Mouse (Mus musculus): ENCODE measurements around the gene Lbp.
A peak's percentile ranks its signal among the peaks of the same experiment; 100 is the strongest.

Gene Lbp

DNA sequence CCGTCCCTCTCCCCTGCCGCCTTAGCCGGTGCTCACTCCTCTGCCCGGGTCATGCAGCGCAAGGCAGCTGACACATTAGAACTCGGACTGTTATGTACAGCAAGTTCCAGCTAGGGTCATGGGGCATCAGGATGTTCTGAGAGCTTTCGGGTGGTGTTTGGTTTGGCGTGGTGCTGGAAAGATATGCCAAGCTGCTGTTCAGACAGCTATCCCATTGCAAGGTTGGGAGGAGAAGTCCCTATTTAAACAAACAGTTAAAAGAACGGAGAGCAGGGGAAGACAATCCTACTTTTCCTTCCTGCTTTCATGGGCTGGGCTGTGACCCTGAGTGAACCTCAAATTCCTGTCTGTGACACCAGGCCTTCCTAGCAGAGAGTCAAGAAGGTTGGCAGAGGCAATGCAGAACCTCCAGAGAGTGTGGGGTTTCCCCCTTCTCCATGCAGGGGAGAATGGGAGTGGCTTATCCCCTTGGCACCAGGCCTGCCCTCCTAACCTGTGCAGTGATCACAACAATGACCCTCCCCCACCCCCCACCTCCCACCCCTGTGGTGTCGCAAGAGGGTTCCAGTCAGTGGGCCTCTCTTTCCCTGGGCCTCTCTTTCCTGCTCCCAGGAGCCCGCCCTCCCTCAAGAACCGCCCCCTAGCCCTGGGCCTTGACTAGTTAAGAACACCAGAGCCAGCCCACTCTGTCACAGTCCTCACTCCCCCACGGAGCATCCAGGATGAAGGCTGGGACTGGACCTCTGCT lies at the start of gene Lbp:
Lbp (plus strand) TSS at position 546 of the 748 bp plus-strand sequence.
- DNase-seq (ENCODE audit: low spot score) = peak; percentile 18

DNA sequence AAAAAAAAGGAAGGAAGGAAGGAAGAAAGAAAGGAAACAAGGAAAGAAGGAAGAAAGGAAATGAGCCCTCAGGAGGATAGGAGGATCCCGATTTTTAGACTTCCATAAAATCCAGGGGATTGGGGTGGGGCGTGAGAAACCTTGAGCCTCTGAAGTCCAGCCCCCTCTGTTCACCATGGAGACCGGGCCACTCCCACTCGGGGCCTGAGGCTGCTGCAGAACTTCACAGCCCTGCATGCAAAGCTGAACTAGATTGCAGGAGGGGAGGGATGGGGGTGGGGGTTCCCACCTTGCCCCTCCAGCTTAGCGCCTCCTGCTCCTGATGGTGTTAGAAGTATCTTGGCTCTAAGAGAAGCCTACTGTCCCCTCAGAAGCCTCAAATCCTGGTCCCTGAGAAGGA lies 49.4 kb upstream of the Lbp start:
- DNase-seq (ENCODE audit: low spot score) = peak; percentile 20

DNA sequence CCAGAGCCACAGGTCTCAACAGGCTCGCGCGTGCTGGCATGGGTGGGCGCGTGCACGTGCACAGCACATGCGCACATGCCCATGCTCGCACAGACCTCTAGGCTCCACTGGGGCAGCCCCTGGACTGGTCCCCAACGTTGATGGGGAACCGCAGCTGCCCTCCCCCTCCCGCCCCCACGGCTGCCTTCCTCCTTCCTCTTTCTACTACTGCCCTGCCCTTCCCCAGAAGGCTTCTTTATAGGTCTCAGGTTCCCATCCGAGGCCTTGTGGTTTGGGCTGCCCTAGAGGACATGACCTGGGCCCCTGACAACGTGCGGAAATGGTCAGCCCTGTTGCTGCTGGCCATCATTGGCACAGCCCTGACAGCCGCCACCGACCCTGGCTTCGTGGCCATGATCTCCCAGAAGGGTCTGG lies 48.3 kb upstream of the Lbp start, which contains the start of gene Bpi:
Bpi (plus strand) TSS at position 90 of the 414 bp plus-strand sequence.
- DNase-seq (ENCODE audit: low spot score) = no peak

DNA sequence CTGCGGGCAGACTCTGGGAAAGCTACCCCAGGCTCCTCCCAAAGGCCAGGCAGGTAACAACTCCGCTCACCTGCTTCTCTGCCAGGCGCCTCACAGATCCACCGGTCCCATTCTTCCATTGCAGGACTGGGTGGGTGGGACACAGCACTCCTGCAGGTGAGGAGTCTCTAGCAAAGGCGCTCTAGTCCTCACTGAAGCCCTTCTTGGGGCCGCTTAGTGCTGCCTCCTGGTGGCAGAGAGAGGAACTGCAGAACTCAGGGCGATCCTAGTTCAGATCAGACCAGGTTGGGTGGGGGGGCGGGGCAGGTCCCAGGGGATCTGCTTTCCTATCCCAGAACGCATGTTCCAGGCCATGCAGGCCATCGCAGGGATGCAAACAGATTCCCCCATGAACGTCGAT lies 47.5 kb upstream of the Lbp start:
- peak; percentile 59 for DNase-seq (ENCODE audit: low spot score)

DNA sequence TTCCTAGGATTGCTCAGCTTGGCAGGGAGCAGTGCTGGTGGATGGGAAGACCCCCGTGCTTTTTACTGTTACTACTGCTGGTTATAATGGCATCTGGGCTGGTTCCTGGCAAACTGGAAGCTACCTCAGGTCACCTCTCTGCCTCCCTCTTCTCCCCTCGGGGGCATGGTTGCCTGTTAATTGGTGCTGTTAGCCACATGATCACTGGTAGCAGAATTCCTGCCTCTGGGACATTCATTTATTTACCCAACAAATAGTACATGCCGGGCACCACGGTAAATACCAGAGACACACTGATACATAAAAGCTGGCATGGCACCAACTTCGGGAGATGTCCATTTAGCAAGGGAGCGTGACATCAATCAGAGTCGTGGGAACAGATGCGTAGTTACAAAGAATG lies 46.8 kb upstream of the Lbp start:
- DNase-seq (ENCODE audit: low spot score) = no peak

DNA sequence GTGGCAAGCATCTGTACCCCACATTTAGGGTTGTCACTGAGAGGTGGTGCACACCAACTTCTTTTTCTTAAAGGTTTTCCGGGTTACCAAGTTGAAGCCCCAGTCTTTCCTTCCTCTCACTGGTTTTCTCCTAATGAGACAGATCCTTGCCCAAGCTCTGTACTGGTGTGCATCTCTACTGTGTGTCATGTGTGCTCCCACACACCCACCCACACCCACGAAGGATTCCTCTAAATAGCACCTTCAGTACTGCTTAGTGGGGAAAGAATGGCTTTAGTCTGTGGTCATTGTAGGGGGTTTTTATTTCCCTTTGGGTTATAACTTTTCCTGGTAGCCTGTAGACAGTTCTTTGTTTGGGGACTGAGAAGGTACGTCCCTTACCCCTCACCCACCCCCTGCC lies 41.4 kb upstream of the Lbp start:
- no peak for DNase-seq (ENCODE audit: low spot score)

DNA sequence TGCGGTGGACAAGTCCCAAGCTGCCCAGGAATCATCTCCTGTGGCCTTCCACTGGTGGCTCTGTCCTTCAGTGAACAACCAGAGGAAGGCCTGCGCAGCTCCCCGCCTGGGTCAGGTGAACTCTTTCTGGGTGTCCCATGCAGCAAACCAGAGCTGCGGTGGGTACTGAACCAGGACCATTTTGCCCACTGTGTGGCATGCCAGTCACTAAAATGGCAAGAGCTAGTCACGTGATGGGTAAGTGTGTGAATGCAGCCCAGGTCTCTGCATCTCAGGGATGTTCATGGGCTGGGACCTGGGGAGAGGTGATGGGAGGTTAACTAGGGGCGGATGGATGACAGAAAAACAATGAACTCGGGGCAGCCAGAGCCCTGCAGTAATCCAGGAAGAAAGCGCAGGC lies 36.3 kb upstream of the Lbp start:
- no peak for DNase-seq (ENCODE audit: low spot score)

DNA sequence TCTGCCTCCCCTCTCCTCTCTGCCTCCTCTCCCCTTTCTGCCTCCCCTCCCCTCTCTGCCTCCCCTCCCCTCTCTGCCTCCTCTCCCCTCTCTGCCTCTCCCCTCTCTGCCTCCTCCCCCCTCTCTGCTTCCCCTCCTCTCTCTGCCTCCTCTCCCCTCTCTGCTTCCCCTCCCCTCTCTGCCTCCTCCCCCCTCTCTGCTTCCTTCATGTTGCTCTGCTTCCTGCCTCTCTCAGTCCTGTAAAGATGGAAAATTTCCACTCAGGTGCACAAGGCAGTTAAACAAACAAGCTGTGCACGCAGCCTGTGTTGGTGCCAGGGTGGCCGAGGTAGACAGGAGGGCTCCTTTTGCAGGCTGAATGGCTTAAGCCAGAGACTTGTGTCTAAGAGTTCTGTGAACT lies 32.6 kb upstream of the Lbp start:
- DNase-seq (ENCODE audit: low spot score) = no peak

DNA sequence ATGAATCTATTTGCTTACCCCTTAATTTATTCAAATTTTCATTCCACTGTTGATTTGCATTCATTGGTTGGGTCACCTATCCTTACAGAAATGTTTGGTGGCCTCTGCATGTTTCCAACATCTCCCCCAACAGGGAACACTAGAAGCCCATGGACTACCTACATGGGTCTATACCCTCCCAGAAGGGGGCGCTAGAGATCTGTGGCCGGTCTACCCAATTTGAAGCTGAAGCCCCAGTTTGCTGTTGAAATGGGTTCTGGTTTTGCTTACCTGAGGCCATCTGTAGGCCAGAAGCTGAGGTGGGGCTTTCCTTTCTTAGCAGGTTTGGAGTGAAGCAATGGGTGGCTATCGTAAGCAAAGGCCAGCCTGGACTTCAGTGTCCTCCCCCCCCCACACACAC lies 30.9 kb upstream of the Lbp start:
- DNase-seq (ENCODE audit: low spot score) = no peak

DNA sequence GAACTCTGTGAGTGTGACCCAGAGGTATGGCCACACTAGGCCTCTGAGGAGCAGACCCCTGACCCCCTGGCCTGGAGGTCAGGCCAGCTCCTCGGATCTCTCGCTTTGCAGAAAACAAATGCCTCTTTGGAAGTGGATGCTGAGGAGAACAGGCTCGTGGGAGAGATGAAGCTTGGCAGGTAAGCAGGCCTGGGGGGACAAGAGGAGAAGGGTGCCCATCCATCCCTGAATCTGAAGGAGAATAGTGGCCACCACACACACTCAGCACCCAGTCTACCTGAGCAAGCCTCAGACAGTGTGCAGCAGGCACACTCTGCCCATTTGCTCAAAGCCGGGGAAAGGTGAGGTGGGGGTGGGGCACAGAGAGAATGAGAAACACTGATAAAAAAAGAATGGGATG lies 30.5 kb upstream of the Lbp start:
- DNase-seq (ENCODE audit: low spot score) = no peak

DNA sequence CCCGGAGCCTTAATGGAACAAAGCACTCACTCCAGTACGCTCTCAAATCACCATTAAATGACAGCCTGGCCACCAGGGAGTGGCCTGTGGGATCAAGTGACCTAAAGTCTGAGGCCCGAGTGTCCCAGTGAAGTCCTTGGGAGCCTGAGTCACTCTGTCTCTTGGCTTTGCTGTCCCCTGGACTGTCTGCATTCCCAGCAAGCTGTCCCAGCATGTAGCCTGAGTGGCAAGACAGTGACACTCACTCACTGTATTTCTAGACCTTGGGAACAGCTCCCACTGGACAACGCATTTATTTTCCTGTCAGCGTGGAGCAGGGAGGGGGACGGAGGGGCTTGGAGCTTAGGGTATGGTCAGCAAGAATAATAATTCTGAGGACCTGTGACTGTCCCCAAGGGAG lies 29.8 kb upstream of the Lbp start:
- DNase-seq (ENCODE audit: low spot score) = no peak

DNA sequence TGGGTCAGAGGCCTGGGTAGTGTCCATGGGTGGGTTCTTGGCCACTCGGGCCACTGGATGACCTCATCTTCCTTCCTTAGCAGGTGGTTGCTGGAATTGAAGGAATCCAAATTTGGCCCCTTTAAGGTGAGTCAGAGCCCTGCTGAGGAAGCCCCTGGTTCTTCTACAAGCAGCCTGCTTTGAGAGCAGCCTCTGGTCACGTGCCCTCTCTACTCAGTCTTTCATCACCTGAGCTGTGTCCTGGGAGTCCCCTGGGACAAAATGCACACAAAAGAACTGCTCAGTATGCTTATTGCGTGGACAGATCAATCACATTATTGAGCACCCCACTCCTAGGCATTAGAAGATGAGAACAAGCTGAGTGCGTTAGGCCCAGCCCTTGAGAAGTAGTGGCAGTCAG lies 29.4 kb upstream of the Lbp start:
- DNase-seq (ENCODE audit: low spot score) = no peak

DNA sequence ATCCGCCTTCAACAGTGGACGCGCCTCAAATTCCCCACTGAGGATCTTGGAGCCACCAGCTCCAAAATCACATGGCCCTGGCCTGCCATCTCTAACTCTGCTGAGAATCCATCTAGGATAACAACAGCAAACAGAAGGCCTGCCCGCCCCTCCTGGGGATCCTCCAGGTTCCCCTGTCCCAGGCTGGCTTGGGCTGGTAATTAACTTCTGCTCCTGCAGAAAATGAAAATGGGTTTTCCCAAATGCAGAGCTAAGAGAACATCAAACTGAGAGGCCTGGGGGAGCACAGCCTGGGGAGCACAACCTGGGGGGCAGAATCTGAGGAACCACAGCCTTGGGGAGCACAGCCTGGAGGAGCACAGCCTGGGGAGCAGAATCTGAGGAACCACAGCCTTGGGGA lies 26.6 kb upstream of the Lbp start:
- DNase-seq (ENCODE audit: low spot score) = no peak

DNA sequence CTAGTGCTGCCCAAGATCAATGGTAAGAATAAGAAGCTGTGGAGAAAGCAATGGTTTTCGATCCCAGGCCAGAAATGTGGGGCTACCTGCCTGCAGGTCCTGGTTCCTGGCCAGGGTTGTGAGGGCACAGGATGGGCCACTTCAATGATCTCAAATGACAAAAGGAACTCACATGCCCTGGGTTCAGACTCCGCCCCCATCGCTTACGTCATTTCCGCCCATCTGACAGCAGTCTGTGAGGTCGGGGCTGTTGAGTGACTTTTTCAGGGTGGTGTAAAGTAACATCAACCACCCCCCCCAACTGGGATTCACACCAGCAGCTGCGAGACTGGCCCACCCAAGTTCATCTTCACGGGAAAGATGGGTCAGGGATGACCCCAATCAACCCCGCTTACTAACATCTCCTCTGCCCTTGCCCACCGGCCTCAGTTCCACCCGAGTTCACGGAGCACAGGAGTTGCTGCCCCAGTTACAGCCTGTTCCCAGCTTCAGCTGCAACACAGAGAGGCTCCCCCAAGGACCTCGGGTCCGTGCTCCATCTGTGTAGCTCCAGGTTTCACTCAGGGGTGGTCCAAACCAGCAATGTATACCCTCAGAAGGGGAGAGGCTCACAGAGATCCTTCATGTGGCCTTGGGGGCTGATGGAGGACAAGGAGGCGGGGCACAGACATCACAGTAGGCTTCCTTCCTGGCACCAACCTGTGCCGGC lies 24.6 kb upstream of the Lbp start:
- no peak for DNase-seq (ENCODE audit: low spot score)

DNA sequence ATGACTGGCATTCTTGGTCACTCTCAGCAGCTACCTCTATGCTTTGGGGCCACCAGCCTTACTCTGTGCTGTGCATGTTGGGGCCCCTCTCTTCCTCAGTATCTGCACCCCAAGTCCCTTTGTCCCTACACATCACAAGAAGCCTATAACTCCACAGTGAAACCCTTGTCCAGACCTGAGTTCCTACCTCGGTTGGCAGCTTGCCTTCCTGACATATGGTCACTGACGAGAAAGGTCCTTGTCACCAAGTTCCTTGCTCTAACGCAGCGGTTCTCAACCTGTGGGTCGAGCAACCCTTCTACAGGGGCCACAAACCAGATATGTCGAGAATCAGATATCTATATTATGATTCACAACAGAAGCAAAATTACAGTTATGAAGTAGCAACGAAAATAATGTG lies 23.2 kb upstream of the Lbp start:
- no peak for DNase-seq (ENCODE audit: low spot score)

DNA sequence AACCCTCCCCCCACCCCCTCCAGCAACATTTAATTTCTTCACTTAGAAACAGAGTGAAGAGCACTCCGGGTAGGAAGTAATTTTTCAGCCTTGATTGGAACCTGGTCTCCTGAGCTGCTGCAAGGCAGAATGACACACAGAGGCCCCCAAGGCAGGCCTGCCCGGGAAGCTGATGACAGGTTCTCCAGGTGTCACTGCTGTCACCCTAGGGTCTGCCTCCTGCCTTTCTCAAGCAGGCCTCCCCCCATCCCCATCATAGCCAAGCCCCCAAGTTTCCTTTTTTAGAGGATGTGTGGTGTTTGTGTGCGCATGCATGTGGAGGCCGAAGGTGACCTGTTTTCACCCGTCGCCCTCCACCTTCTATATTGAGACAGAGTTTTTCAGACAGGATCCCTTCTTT lies 22.5 kb upstream of the Lbp start:
- no peak for DNase-seq (ENCODE audit: low spot score)

DNA sequence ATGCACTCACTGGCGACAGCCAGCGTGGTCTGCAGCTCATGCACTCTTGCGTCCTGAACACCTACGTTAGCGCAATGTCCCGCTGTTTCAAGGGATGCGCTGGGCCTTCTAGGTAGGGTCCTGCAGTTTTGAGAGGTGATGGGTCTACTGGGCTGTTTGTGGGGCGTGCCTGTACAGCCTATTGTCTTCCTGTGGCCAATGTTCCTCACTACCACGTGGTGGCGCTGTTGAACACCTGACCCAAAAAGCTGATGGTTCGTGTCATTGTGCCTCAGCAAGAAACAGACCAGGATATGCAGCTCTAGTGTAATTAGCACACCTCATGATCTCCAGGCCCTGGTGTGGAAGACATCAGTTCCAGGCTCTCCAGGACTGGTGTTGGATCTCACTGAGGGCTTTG lies 21.7 kb upstream of the Lbp start:
- peak; percentile 61 for DNase-seq (ENCODE audit: low spot score)

DNA sequence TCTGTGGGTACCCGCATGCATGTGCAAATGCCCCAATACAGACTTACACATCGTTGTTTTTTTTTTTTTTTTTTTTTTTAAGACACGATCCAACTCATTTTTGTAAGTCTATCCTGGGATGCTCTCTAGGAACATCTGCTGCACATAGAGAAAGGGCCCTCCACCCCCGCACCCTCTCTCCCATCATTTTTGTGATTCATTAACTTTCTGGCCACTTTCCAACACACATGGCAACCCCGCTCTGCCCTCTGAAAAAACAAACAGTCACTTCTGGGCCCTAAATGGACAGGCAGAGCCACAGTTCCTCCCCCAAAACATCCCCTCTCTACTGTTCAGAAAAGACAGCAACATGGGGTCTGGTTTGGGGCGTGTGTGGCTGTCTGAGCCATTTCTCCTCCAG lies 20.6 kb upstream of the Lbp start:
- DNase-seq (ENCODE audit: low spot score) = no peak

DNA sequence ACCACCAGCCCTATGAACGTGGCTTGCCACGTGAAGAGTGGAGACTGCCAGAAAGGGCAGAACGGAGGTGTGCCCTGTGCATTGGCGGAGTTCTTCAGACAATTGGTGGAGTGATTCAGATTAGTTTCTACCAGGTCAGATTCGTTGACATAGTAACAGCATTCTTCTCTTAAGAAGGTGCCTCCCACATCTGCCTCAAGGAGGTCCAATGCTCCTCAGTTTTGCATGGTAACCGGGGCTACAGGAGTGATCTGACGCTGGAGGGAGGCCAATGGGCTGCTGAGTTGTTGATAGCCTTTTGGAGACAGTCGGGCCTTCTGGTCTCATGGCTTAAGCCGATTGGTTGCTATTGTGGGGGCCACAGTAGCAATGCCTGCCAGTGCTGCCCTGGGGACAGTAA lies 10.6 kb upstream of the Lbp start:
- no peak for DNase-seq (ENCODE audit: low spot score)

DNA sequence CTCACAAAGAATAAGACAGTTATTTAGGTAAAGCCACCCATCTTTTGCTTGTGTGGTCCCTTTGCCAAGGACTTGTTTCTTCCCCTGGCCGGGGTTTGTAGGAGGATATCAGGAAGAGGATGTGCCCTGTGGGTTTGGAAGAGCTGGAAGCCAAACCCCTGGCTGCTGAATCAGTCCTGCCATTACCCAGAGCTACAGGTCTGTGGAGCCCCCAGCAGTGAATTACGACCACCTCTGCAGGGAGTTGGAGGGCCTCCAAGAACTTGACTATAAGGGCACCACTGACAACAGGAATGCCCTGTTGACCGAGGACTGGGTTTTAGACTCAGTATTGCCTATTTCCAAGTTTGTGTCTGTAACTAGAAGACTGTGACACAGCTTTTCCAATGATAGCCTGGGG lies 7.1 kb upstream of the Lbp start:
- DNase-seq (ENCODE audit: low spot score) = no peak

DNA sequence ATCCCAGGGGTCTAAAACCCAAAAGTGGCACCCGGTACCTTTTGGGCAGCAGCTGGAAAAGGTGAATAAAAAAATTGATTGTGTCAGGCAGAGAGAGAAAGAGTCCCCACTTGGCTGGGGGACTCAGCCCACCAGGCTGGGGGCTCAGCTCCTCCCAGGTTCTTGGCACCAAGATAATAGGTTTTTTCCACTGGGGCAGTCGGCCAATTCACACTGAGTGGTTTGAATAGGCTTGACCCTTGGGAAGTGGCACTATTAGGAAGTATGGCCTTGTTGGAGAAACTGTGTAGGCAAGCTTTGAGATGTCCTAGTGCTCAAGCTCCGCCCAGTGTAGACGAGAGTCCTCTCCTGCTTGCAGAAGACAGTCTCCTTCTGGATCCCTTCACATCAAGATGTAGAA lies 6.6 kb upstream of the Lbp start:
- no peak for DNase-seq (ENCODE audit: low spot score)

DNA sequence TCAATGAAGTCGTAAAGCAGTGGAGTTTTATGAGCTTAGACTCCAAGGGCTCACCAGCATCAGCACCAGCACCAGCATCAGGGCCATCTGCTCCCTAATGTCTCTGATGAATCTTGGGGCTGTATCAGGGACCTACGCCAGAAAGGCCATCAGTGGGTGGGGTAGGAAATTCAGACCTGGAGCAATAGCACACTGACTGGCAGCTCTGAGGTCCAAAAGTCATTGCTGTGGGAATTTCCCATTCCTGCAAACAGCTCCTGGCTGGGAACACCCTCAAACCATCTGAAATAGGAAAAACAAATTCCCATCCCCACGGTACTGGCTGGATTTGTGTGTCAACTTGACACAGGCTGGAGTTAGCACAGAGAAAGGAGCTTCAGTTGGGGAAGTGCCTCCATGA lies 3.5 kb upstream of the Lbp start:
- DNase-seq (ENCODE audit: low spot score) = no peak

DNA sequence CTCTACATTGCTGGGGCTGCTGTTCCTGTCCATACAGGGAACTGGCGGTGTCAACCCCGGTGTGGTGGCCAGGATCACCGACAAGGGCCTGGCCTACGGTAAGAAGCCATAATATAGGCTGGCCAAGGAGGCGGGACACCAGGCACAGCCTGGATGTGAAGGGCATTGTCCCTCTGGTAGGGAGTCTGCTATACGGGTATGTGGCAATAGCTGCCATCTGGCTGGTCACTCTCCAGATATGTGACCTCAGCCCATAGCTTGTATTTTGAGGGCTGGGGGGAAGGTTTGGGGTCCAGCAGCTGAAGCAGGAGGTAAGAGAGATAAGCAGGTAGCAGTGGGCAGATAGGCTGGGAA lies 380 bp downstream of the Lbp start:
- DNase-seq (ENCODE audit: low spot score) = no peak

DNA sequence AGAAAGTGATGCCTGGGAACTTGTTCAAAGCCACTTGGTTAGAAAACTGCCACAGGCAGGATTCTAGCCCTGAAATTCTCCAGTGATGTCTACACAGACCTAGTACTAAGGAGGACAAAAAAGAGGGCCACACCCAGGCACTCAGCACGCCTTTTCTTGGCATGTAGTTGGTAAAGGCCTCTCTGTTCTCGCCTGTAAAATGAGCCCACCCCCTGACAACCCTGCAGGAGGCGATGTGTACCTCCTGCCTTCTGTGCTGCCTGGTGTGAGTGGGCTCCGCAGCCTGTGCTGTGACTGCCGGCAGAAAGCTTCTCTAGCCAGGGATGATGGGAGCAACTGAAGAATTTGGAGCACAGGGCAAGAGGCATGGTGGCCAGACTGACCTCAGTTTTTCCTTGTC lies 2.0 kb downstream of the Lbp start:
- no peak for DNase-seq (ENCODE audit: low spot score)
